Mouse (Mus musculus) forebrain, postnatal 0 days (tissue): Measurements from ENCODE around the gene Ephx4. TPM values are rescaled to one million over a fixed set of nuclear protein-coding genes. Genes with fewer than 3 reads are reported as not detected.

ENCODE experiments used
- ATAC-seq: fragments of 200-750 bp; cut with Nextera tagmentation; 2 replicates; pipeline ENCODE4 v1.8.0; 2017; ENCODE audit warnings: mild to moderate bottlenecking, moderate library complexity
- DNase-seq: peaks from one replicate; pipeline ENCODE4 v3.0.0-alpha.2; 2015
- H3K27ac ChIP-seq: fragments of 300-500 bp; sonication (generic); 2 replicates; pipeline ENCODE4 v1.5.1; 2014; ENCODE audit warnings: low read depth, mild to moderate bottlenecking, antibody characterized with exemption, low read length, moderate library complexity, mixed read lengths
- H3K27me3 ChIP-seq: fragments of 300-500 bp; sonication (generic); 2 replicates; pipeline ENCODE4 v1.6.1; 2014; ENCODE audit warnings: mild to moderate bottlenecking, low read length, mixed read lengths; ENCODE audit not compliant: insufficient read depth
- H3K36me3 ChIP-seq: fragments of 300-500 bp; sonication (generic); 2 replicates; pipeline ENCODE4 v1.6.1; 2014; ENCODE audit warnings: mild to moderate bottlenecking, moderate library complexity; ENCODE audit not compliant: insufficient read depth
- H3K4me1 ChIP-seq: fragments of 300-500 bp; sonication (generic); 2 replicates; pipeline ENCODE4 v1.6.1; 2014; ENCODE audit warnings: antibody characterized with exemption; ENCODE audit not compliant: insufficient read depth
- H3K4me2 ChIP-seq: fragments of 300-500 bp; sonication (generic); 2 replicates; pipeline ENCODE4 v1.6.1; 2014; ENCODE audit warnings: low read depth, mild to moderate bottlenecking, moderate library complexity
- H3K4me3 ChIP-seq: fragments of 300-500 bp; sonication (generic); 2 replicates; pipeline ENCODE4 v1.5.1; 2014; ENCODE audit warnings: low read depth, low read length, mixed read lengths
- H3K9ac ChIP-seq: fragments of 300-500 bp; sonication (generic); 2 replicates; pipeline ENCODE4 v1.6.1; 2014; ENCODE audit warnings: mild to moderate bottlenecking
- H3K9me3 ChIP-seq: fragments of 300-500 bp; sonication (generic); 2 replicates; pipeline ENCODE4 v1.6.1; 2016; ENCODE audit warnings: low read length
- CTCF ChIP-seq: sonication (generic); IDR thresholded peaks from 2 replicates; pipeline ENCODE4 v1.5.1; 2016; ENCODE audit warnings: antibody characterized with exemption, control low read depth, low read depth
- WGBS: fragments of 180-500 bp; shearing (Covaris S2); extraction: QIAGEN DNeasy Blood & Tissue Kit; methylation state at CpG from one replicate; pipeline ENCODE4 v1.1.7; 2014; 5-methylcytosine and 5-hydroxymethylcytosine counted together
- polyA plus RNA-seq: library from polyadenylated mRNA; unstranded; fragments of >200 nt; fragmentation: Nextera tagmentation; extraction: Ambion mirVana; gene quantifications from 2 replicates; pipeline ENCODE4 v1.2.1, GENCODE M21; 2015
- total RNA-seq: library from RNA; depleted of rRNA; stranded (reverse); fragments of >200 nt; gene quantifications from 2 replicates; pipeline ENCODE4 v1.2.3, GENCODE M21; 2014; rRNA removed

Gene Ephx4
- total RNA-seq (12.9 and 15.4 TPM in 2 replicates), polyA plus RNA-seq (18.0 and 20.2 TPM in 2 replicates)

DNA sequence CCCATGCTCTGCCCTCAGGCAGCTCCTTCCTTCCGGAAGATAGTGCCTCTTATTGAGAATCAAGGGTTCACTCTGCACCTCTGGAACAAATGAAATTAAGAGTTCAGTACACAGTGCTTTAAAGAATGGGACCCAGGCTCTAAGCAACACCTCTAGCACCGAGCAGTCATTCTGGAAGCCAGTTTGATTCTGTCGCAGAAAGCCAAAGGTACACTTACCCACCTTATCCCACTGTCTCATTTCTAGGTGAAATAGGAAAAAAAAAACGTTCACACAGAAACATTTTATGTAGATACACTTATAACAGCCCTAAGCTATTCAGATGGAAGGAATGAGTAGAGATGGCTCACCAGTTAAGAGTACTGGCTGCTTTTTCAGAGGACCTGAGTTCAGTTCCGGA is at the start of gene Ephx4:
Gene Ephx4 (plus strand): TSS at position 301 of the 400 bp plus-strand sequence.
- Histone ChIP-seq H3K36me3 (no peaks in the 10 kb centered on the region), H3K9me3 (no peaks in the 10 kb centered on the region), H3K27ac (peak within 1 kb of the TSS; percentile 9), H3K4me1 (no peaks in the 10 kb centered on the region), H3K27me3 (no peaks in the 10 kb centered on the region), H3K9ac (peak within 1 kb of the TSS; percentile 69), H3K4me2 (peak within 1 kb of the TSS; percentile 94), H3K4me3 (peak within 1 kb of the TSS; percentile 63)
- TF ChIP-seq CTCF: no peak
- WGBS: 15% methylated on average over 5 of the region's 5 CpGs
- DNase-seq (no peak), ATAC-seq (no peak)

DNA sequence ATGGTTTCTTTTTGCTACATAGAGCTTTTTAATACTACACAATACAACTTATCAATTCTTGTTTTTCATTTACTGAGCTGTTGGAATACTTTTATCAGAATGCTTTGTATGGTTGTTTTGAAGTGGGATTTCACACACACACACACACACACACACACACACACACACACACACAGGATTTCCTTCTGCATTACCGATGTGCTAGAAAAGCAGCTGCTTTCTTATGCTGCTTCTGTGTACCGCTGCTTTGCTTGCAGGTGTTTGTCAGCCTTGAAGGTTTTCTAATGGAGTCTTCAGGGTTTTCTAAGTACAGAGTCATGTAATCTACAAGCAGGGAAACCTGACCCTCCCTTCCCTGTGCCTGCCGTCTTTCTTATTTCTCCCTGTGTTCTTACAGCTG is 48.6 kb upstream of the Ephx4 start:
- H3K9me3 ChIP-seq: no peaks in the 10 kb centered on the region
- ATAC-seq (no peak), DNase-seq (no peak)
- H3K4me3 ChIP-seq: no peak overlapping the region
- H3K27me3 ChIP-seq: no peaks in the 10 kb centered on the region
- no peak for TF ChIP-seq CTCF
- H3K27ac ChIP-seq: no peak overlapping the region
- H3K36me3 ChIP-seq: no peaks in the 10 kb centered on the region
- H3K4me1 ChIP-seq: no peaks in the 10 kb centered on the region
- no peak overlapping the region for H3K4me2 ChIP-seq
- WGBS: 69% methylated on average over 3 of the region's 3 CpGs
- no peak overlapping the region for H3K9ac ChIP-seq

DNA sequence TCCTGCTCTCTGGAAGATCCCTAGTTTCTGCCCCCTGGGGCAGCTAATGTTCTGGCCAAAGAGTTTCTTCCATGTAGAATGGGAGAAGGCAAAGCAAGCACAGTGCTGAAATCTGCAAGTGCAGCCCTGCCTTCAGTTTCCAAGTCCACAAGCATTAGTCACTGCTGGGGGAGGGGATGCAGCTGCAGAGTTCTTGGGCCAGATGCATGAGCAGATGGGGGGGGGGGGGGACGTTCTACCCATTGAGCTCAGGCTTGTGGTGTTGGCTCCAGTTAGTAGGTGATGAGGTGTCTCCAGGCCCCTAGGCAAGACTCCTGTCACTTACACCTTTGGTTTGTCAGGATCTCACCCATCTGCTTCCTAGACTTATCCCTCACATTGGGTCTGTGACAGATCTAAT is 46.7 kb upstream of the Ephx4 start:
- H3K27ac ChIP-seq: no peak overlapping the region
- H3K9ac ChIP-seq: no peak overlapping the region
- H3K4me2 ChIP-seq: no peak overlapping the region
- H3K4me1 ChIP-seq: no peaks in the 10 kb centered on the region
- no peaks in the 10 kb centered on the region for H3K9me3 ChIP-seq
- no peaks in the 10 kb centered on the region for H3K27me3 ChIP-seq
- no peak for ATAC-seq
- no peaks in the 10 kb centered on the region for H3K36me3 ChIP-seq
- DNase-seq: no peak
- WGBS: 14% methylated on average over 1 of the region's 1 CpGs
- H3K4me3 ChIP-seq: no peak overlapping the region
- no peak for TF ChIP-seq CTCF

DNA sequence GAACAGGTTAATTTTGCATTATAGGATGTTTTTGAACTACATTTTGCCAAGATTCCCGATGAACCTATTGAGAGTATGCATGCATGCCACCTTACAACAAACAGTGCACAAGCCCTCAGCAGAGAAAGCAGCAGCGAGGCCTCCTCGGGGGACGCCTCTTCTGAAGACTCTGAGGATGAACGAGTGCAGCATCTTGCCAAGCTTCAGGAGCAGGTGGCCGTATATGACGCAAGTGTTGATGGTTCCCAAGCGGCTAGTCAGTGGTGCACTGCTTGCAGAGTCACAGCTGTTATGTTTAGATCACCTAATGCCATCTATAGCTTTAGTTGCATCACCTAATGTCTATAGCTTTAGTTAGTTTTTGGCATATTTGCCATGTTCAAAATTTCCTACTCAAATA is 44.8 kb upstream of the Ephx4 start:
- H3K4me3 ChIP-seq: no peak overlapping the region
- WGBS: 80% methylated on average over 8 of the region's 8 CpGs
- H3K27ac ChIP-seq: no peak overlapping the region
- no peaks in the 10 kb centered on the region for H3K27me3 ChIP-seq
- no peak for DNase-seq
- no peak for ATAC-seq
- H3K36me3 ChIP-seq: no peaks in the 10 kb centered on the region
- H3K4me2 ChIP-seq: no peak overlapping the region
- no peak overlapping the region for H3K9ac ChIP-seq
- no peaks in the 10 kb centered on the region for H3K9me3 ChIP-seq
- no peaks in the 10 kb centered on the region for H3K4me1 ChIP-seq
- no peak for TF ChIP-seq CTCF

DNA sequence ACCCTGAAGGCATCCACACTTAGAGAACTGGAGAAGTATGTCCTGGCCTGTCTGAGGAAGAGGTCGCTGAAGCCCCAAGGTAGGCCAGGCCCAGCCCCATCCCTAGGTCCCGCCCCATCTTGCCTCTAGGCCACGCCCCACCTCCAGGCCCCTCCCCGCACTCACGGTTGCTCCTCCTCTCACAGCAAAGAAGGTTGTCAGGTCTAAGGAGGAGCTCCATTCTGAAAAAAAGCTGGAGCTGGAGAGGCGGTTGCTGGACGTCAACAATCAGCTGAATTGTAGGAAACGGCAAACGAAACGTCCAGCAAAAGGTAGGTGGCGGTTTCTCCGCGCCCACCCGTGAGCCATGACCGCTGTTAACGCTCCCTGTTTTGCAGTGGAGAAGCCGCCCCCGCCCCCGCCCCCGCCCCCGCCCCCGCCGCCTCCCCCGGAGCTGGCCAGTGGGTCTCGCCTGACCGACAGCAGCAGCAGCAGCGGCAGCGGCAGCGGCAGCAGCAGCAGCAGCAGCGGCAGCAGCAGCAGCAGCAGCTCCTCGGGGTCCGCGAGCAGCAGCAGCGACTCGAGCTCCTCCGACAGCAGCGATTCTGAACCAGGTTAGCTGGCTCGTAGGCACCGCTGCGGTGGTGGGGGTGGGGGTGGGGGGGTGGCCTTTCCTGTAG is 43.0 kb upstream of the Ephx4 start:
- under 1% methylated on average over 28 of the region's 40 CpGs for WGBS
- H3K9me3 ChIP-seq: no peaks in the 10 kb centered on the region
- H3K4me1 ChIP-seq: no peaks in the 10 kb centered on the region
- peak overlapping the region; percentile 60 for H3K4me3 ChIP-seq
- peak overlapping the region; percentile 76 for H3K27ac ChIP-seq
- H3K9ac ChIP-seq: peak overlapping the region; percentile 55
- peak; percentile 95 for ATAC-seq
- H3K27me3 ChIP-seq: no peaks in the 10 kb centered on the region
- H3K4me2 ChIP-seq: peak overlapping the region; percentile 53
- TF ChIP-seq CTCF: no peak
- no peaks in the 10 kb centered on the region for H3K36me3 ChIP-seq
- DNase-seq: peak; percentile 80

DNA sequence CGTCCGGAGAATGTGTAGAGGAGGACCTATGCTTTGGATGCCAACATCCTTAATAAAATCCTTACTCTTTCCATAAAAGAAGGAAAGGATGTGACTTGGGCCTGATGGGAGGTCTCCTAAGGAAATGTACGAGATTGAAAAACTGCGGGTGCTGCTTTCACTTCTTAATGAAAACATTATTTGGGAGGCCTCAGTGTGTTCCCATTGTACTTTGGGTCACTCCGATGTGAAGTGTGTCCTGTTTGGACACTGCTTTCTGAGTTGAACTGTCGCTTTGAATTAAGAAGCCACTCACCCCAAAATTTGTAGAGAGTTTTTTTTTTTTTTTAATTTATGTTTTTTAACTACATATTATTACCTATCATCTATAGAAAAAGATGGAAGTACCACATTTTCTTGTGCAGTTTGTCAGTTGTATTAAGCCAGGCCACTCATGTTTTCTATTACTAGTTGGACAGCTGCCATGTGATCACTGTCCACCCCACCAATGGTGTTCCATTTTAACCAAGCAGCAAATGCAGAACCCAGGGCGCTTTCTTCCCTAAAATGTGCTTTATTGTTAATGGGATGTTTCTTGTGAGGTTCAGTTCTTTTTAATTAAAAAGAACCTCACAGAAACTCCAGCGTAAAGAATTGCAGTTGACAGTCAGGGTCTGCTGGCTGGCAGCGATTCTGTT is 42.3 kb upstream of the Ephx4 start:
- peak overlapping the region; percentile 76 for H3K27ac ChIP-seq
- peak overlapping the region; percentile 55 for H3K9ac ChIP-seq
- no peaks in the 10 kb centered on the region for H3K4me1 ChIP-seq
- TF ChIP-seq CTCF: no peak
- H3K9me3 ChIP-seq: no peaks in the 10 kb centered on the region
- no peak for DNase-seq
- H3K4me2 ChIP-seq: peak overlapping the region; percentile 53
- 6% methylated on average over 9 of the region's 9 CpGs for WGBS
- H3K4me3 ChIP-seq: peak overlapping the region; percentile 60
- H3K36me3 ChIP-seq: no peaks in the 10 kb centered on the region
- no peaks in the 10 kb centered on the region for H3K27me3 ChIP-seq
- ATAC-seq: no peak

DNA sequence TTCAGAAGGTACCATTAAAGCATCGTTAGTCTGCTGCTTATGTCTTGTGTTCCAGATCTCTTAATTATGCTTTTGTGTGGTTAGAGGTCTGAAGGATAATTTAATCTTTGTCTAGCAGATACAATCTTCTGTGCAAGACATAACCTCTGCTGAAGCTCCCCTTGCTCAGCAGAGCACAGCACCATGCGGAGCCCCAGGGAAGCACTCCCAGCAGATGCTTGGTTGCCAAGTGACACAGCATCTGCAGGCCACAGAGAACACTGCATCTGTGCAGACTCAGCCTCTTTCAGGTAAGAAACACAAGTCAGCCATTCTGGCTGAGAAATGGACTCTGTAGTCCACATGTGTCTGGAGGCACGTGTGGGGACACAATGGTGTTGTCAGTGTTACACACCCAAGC is 32.5 kb upstream of the Ephx4 start:
- ATAC-seq (no peak), DNase-seq (no peak)
- H3K9ac ChIP-seq: no peak overlapping the region
- H3K27ac ChIP-seq: no peak overlapping the region
- no peak overlapping the region for H3K4me3 ChIP-seq
- H3K4me1 ChIP-seq: no peaks in the 10 kb centered on the region
- H3K4me2 ChIP-seq: no peak overlapping the region
- no peaks in the 10 kb centered on the region for H3K9me3 ChIP-seq
- H3K27me3 ChIP-seq: no peaks in the 10 kb centered on the region
- WGBS: 63% methylated on average over 3 of the region's 3 CpGs
- TF ChIP-seq CTCF: no peak
- H3K36me3 ChIP-seq: peaks cover 6% of the 10 kb centered on the region; the same call in 1 of the 2 replicates
